Mouse (Mus musculus): ENCODE data around the gene Ankrd11.

DNA sequence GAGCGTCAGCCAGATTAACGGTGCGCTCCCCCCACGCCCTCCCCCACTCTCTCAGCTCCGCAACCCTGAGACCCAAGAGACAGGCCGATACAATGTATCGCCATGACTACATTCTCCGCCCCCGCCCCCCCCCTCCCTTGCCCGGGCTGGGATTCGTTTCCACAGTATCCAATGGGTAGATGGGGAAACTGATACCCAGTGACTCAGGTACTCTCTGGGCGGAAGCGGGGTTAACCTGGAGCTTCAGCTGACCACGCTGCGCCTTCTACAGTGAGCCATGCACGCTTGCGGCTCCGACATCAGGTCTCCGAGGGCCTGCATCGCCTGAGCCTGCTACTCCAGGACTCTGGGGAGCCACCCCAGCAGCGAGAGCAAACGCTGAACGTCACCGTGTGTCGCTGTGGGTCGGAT, 177.4 kb downstream of the Ankrd11 start:
- TF ChIP-seq CTCF (IDR thresholded peaks at IDR 0.05; ENCODE audit: control insufficient read depth, insufficient read depth, insufficient read length) (no peak), MAX (IDR thresholded peaks at IDR 0.05) (no peak), MYOD1 (IDR thresholded peaks at IDR 0.05; ENCODE audit: control insufficient read depth, insufficient read length, low read depth) (no peak), USF1 (IDR thresholded peaks at IDR 0.05; ENCODE audit: low read depth) (no peak), FOSL1 (IDR thresholded peaks at IDR 0.05; ENCODE audit: insufficient read depth, low read length, poor library complexity, severe bottlenecking) (no peak), CEBPB (IDR thresholded peaks at IDR 0.05; ENCODE audit: low read depth) (no peak)

Measured in C2C12 (cell line).